Mouse (Mus musculus) urinary bladder, postnatal 4 days (tissue): ENCODE results near the gene Usp3.

Source experiments
- DNase-seq, 2 experiments: peaks; one replicate each; pipeline ENCODE4 v3.0.0; 2021 to 2022; ENCODE audit warnings: low spot score in 2 of 2

The Usp3 gene

DNA sequence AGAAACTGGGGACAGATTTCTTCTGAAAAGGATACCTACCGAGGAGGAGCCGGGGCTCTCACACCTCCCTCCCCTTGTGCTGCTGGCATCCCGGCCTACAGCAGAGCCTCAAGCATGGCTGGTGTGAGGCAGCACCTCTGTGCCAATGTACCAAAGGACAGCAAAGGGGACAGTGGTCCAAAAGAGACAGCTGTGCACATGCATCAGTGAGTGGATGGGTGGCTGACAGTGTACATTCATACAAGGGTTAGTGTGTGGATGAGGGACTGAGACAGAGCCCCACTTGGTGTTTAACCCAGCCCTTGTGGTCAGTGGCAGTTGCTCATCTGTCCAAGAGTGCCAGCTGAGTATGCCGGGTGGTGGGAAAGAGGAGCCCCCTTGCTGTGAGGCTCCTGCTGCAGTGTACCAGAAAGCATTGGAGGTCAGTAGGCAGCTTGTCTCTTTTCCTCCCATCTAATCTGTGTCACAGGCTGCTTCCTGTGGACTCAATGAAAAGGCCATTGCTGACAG lies 84.0 kb downstream of the Usp3 start:
- DNase-seq, result no peak

- DNase-seq, result no peak
Measured at GRCm38 (mm10) chr9:66507684-66508083, 85.3 kb downstream of the Usp3 start.

- no peak for DNase-seq
Measured at GRCm38 (mm10) chr9:66506424-66506823, 86.5 kb downstream of the Usp3 start.

DNA sequence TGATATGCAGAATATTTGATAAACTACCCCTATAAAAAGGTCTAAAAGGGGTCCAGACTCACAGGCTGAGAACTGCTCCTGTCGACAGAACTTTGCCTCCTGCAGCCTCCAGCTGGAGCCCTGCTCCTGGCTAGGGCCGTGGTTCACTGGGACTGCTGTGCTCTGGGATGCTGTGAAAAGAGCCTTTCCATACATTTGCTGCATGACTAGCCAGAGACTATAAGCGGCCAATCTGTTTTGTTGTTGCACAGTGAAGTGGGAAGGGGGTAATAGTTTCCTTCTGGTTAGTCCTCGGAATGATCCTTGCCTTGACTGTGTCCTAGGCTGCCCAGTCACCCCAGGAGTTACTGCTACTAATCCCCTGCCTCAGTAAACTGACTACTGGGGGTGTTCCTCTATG lies 86.9 kb downstream of the Usp3 start:
- DNase-seq, result no peak

DNA sequence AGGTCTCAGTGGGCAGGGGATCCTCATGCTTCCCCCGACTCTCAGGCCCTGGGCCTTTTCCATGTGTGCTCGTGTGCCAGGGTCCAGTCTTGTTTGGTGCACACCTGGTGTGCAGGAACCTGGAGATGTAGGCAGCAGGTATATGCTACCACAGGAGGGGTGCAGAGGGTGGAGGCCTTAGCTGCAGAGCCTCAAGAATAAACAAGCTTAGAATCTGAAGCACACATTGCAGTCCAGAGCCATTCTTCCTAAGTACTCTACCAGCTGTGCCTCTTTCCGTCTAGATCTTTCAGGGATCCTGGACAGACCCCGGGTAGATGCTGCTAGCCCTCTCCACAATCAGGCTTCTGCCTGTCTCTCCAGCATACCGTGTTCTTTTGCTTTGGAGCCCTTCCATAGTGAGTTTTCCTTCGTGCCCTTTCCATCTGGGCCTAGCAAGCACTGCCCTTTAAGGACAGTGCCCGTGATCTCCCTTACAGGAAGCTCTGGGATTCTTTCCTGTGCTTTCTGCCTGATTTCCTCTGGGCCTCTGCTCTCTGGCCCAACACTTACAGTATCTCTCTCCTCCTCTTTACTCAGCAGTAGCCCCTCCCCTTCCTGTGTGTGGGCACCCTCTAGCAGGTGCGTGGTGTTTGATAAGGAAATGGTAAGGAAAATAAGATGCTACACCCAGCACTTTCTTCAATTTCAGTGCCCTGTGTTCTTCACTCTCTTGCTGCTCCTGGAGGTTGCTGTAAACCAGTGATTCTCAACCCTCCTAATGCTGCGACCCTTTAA lies 87.6 kb downstream of the Usp3 start:
- no peak for DNase-seq

DNA sequence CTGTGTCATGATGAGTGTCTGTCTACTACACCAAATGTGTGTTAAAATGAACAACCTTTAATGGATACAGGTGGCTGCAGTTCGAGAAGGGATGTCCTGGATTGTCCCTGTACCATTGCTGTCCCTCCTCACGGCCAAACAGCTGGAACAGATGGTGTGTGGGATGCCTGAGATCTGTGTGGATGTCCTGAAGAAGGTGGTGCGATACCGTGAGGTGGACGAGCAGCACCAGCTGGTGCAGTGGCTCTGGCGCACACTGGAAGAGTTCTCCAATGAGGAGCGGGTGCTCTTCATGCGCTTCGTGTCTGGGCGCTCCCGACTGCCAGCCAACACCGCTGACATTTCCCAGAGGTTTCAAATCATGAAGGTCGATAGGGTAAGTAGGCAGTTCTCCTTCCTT lies 88.4 kb downstream of the Usp3 start:
- no peak for DNase-seq

DNA sequence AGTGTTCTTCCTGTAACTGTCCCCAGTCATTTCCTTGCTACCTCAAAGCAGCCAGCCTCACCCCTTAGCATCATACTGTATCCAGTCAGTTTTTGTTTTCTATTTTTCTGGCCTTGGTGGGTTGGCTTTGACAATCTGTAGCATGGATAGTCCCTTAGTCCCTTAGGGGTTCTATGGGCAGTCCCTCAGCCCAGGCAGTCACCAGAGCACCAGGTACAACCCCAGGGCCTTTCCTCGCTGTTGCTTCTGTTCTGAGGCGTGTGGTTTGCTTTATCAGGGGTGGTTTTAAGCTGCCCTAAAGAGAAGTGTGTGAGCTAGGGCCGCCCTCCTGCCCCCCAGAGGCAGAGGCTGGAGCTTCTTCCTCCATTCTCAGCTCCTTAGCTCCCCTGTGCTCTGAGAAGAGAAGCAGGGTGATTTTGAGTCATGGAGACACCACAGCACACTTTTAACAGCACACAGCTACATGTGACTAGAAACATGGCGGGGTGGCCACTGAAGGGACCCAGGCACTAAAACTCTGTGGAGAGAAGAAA lies 89.0 kb downstream of the Usp3 start:
- DNase-seq, result no peak

DNA sequence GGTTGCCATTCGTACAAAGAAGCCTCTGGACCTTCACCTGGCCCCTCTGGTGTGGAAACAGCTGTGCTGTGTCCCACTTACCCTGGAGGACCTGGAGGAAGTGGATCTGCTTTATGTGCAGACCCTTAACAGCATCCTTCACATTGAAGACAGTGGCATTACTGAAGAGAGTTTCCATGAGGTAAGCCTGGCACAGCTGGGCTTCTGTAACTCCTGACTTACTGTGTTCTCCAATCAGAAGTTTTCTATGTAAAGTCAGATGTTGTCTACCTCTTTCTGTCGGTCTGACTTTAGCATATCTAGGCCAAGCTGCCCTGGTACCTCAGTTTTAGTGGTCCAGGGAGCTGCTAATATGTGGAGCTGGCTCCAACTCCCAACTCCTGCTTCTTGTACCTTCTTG lies 91.7 kb downstream of the Usp3 start:
- no peak for DNase-seq

- DNase-seq, result no peak
Measured at GRCm38 (mm10) chr9:66493992-66494391, 99.0 kb downstream of the Usp3 start.

- DNase-seq, result no peak
Measured at GRCm38 (mm10) chr9:66492361-66492760, 100.6 kb downstream of the Usp3 start.

- DNase-seq, result no peak
Measured at GRCm38 (mm10) chr9:66488786-66489185, 104.2 kb downstream of the Usp3 start.

GRCm38 (mm10) chr9:66483429-66483828 lies 109.5 kb downstream of the Usp3 start:
- no peak for DNase-seq

DNA sequence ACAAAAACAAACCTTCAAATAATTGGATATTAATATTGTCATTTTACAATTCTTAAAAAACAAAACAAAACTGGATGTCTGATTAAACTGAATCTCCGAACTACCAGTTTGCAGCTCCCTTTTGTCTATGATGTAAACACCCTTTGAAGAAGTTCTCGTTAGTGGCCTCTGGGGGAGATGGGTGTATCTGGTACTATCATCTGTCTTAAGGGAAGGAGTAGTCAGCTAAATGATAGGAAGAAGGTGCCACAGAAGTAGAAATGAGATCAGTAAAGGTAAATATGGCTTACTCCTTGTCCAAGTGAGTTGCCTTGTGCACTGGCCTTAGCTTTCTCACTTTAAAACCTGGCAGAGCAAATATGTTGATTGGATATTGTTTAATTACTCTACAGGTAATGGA lies 115.2 kb downstream of the Usp3 start:
- DNase-seq, result no peak

DNA sequence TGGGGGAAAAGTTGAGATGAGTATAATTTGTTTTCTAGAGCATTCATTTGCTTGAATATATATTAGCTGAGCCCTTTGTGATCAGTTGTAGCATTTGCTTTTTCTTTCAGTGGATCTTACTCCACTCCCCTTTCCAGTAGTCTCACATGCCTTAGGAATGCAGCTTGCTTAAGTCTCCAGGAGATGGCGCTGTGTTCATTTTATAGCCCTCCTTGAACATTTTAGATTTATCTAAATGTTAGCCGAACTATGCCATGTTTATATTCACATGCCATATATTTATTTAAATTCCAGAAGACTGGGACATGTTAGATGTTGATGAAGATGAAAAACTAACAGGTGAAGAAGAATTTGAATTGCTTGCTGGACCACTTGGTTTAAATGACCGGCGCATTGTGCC lies 127.9 kb downstream of the Usp3 start:
- no peak for DNase-seq
